8 mouse cellular contexts compared by ENCODE assay signal in the genomic region with DNA sequence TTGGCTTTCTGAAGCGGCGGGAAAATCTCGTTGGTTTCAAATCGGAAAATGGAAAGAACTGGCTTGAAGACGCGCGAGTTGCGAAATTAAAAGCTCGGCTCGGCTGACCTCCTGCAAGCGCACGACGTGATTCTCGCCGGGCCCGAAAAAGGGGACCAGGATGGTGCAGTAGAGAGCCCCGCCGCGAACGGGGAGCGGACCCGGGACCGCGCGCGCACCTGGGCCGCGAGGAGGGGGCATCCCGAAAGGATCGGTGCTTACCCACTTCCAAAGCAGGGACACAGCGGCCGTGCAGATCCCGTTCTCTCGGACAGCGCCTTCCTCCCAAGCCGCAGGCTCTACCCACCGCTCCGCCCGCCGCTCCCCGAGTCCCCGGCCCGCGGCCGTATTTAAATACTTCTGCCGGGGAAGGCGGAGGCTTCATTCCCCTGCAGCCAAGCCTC. TPM values are rescaled to one million over a fixed set of nuclear protein-coding genes. Genes with fewer than 3 reads are reported as not detected.
DNase-seq lines count a peak whose midpoint lies in the region; ATAC-seq lines count a peak whose summit lies in the region.

No protein-coding gene starts in this region.

- peak overlapping the region; percentile 68 for H3K4me2 ChIP-seq in embryonic facial prominence, embryonic 14.5 days (ENCODE audit: low read depth, low read length)
- H3K4me2 ChIP-seq in limb, embryonic 15.5 days, result peak overlapping the region; percentile 75
- peak overlapping the region; percentile 60 for H3K4me2 ChIP-seq in stomach, embryonic 16.5 days (ENCODE audit: low read depth, low read length)

- peaks cover 9% of the 10 kb centered on the region for H3K36me3 ChIP-seq in heart, embryonic 10.5 days
- peaks cover 5% of the 10 kb centered on the region; the same call in 1 of the 2 replicates for H3K36me3 ChIP-seq in embryonic facial prominence, embryonic 14.5 days (ENCODE audit: control insufficient read depth, insufficient read depth, low read length)
- no peaks in the 10 kb centered on the region for H3K36me3 ChIP-seq in limb, embryonic 15.5 days
- H3K36me3 ChIP-seq in stomach, embryonic 16.5 days (ENCODE audit: control insufficient read depth, insufficient read depth, low read length), result no peaks in the 10 kb centered on the region

- H3K27me3 ChIP-seq in heart, embryonic 10.5 days (ENCODE audit: insufficient read depth, poor library complexity, severe bottlenecking), result no peaks in the 10 kb centered on the region
- no peaks in the 10 kb centered on the region for H3K27me3 ChIP-seq in embryonic facial prominence, embryonic 14.5 days (replicated peaks; ENCODE audit: control insufficient read depth, insufficient read depth, low read length)
- no peaks in the 10 kb centered on the region for H3K27me3 ChIP-seq in limb, embryonic 15.5 days
- no peaks in the 10 kb centered on the region for H3K27me3 ChIP-seq in stomach, embryonic 16.5 days (ENCODE audit: control insufficient read depth, insufficient read depth, low read length)

- H3K4me1 ChIP-seq in heart, embryonic 10.5 days, result peaks cover 33% of the 10 kb centered on the region
- peaks cover 9% of the 10 kb centered on the region; the same call in 1 of the 2 replicates for H3K4me1 ChIP-seq in embryonic facial prominence, embryonic 14.5 days (ENCODE audit: control insufficient read depth, insufficient read depth, low read length)
- peaks cover 18% of the 10 kb centered on the region; the same call in 1 of the 2 replicates for H3K4me1 ChIP-seq in limb, embryonic 15.5 days
- peaks cover 10% of the 10 kb centered on the region for H3K4me1 ChIP-seq in stomach, embryonic 16.5 days (ENCODE audit: control insufficient read depth, insufficient read depth, low read length)

- DNase-seq in heart, embryonic 10.5 days (ENCODE audit: low spot score), result no peak
- no peak for DNase-seq in heart, postnatal 4 days
- peak; percentile 78 for DNase-seq in 416B (ENCODE audit: low read depth)
- peak; percentile 45 for DNase-seq in embryonic facial prominence, embryonic 14.5 days (ENCODE audit: low spot score)
- DNase-seq in layer of hippocampus, adult 18-20 months (ENCODE audit: low spot score in 2 of 2), result no peak
- no peak for DNase-seq in cerebellum, adult 9-11 months

- no peak for ATAC-seq in embryonic facial prominence, embryonic 14.5 days (ENCODE audit: low read depth)
- ATAC-seq in limb, embryonic 15.5 days (ENCODE audit: insufficient number of reproducible peaks, low FRiP score, low TSS enrichment, low read depth), result no peak
- ATAC-seq in stomach, embryonic 16.5 days (ENCODE audit: insufficient read depth, low FRiP score), result no peak

- H3K4me3 ChIP-seq in heart, embryonic 10.5 days, result peak overlapping the region; percentile 81
- H3K4me3 ChIP-seq in embryonic facial prominence, embryonic 14.5 days (ENCODE audit: low read depth, low read length), result peak overlapping the region; percentile 78
- peak overlapping the region; percentile 81 for H3K4me3 ChIP-seq in limb, embryonic 15.5 days
- peak overlapping the region; percentile 81 for H3K4me3 ChIP-seq in stomach, embryonic 16.5 days (replicated peaks; ENCODE audit: low read length)

- H3K9me3 ChIP-seq in heart, embryonic 10.5 days, result no peaks in the 10 kb centered on the region
- H3K9me3 ChIP-seq in embryonic facial prominence, embryonic 14.5 days (ENCODE audit: control insufficient read depth, low read length), result no peaks in the 10 kb centered on the region
- H3K9me3 ChIP-seq in limb, embryonic 15.5 days, result no peaks in the 10 kb centered on the region
- no peaks in the 10 kb centered on the region for H3K9me3 ChIP-seq in stomach, embryonic 16.5 days (replicated peaks; ENCODE audit: control insufficient read depth, low read length)

- WGBS in heart, embryonic 10.5 days, result under 1% methylated on average over 47 of the region's 47 CpGs
- under 1% methylated on average over 19 of the region's 47 CpGs for WGBS in embryonic facial prominence, embryonic 14.5 days
- WGBS in limb, embryonic 15.5 days, result 1% methylated on average over 46 of the region's 47 CpGs
- under 1% methylated on average over 47 of the region's 47 CpGs for WGBS in stomach, embryonic 16.5 days

- H3K27ac ChIP-seq in heart, embryonic 10.5 days, result peak overlapping the region; percentile 92
- peak overlapping the region; percentile 92 for H3K27ac ChIP-seq in embryonic facial prominence, embryonic 14.5 days (replicated peaks; ENCODE audit: low read depth, low read length)
- H3K27ac ChIP-seq in limb, embryonic 15.5 days, result peak overlapping the region; percentile 98
- H3K27ac ChIP-seq in stomach, embryonic 16.5 days (ENCODE audit: low read length), result peak overlapping the region; percentile 85

- H3K9ac ChIP-seq in embryonic facial prominence, embryonic 14.5 days (ENCODE audit: low read depth, low read length), result peak overlapping the region; percentile 86
- H3K9ac ChIP-seq in limb, embryonic 15.5 days, result peak overlapping the region; percentile 78
- peak overlapping the region; percentile 82 for H3K9ac ChIP-seq in stomach, embryonic 16.5 days (ENCODE audit: low read length)

RNA-seq across cellular contexts. Expression of gene Ugdh, which starts 0.4 kb away (rescaled TPM):
- polyA plus RNA-seq in heart, embryonic 10.5 days (2016; fragmentation: Nextera tagmentation; extraction: Ambion mirVana), result 99.8 and 135 TPM in 2 replicates
- 10 to 100 TPM; 41.4 to 45.2 TPM for total RNA-seq in heart, postnatal 4 days (2021)
- 119 and 125 TPM in 2 replicates for polyA plus RNA-seq in embryonic facial prominence, embryonic 14.5 days (2014; fragmentation: Nextera tagmentation; extraction: Ambion mirVana)
- polyA plus RNA-seq in limb, embryonic 15.5 days (2015; fragmentation: Nextera tagmentation; extraction: Ambion mirVana), result 125 and 126 TPM in 2 replicates
- 184 and 191 TPM in 2 replicates for polyA plus RNA-seq in stomach, embryonic 16.5 days (2015; fragmentation: Nextera tagmentation; extraction: Ambion mirVana)
- 10 to 100 TPM; 30.1 to 33.5 TPM for total RNA-seq in layer of hippocampus, adult 18-20 months (2021)

RNA-seq across cellular contexts. Expression of gene Lias, which starts 44.1 kb away (rescaled TPM):
- polyA plus RNA-seq in heart, embryonic 10.5 days (2016; fragmentation: Nextera tagmentation; extraction: Ambion mirVana), result 64.5 and 67.8 TPM in 2 replicates
- total RNA-seq in heart, postnatal 4 days (2021), result 10 to 100 TPM; 71.5 to 76.2 TPM
- 60.8 and 61.2 TPM in 2 replicates for polyA plus RNA-seq in embryonic facial prominence, embryonic 14.5 days (2014; fragmentation: Nextera tagmentation; extraction: Ambion mirVana)
- 58.9 and 63.0 TPM in 2 replicates for polyA plus RNA-seq in limb, embryonic 15.5 days (2015; fragmentation: Nextera tagmentation; extraction: Ambion mirVana)
- 52.9 and 57.5 TPM in 2 replicates for polyA plus RNA-seq in stomach, embryonic 16.5 days (2015; fragmentation: Nextera tagmentation; extraction: Ambion mirVana)
- 10 to 100 TPM; 26.7 to 27.5 TPM for total RNA-seq in layer of hippocampus, adult 18-20 months (2021)

RNA-seq across cellular contexts. Expression of gene Rpl9, which starts 44.1 kb away (rescaled TPM):
- polyA plus RNA-seq in heart, embryonic 10.5 days (2016; fragmentation: Nextera tagmentation; extraction: Ambion mirVana), result 726 and 840 TPM in 2 replicates
- total RNA-seq in heart, postnatal 4 days (2021), result 1,000 to 10,000 TPM; 1,343 to 1,505 TPM
- 1,224 and 1,226 TPM in 2 replicates for polyA plus RNA-seq in embryonic facial prominence, embryonic 14.5 days (2014; fragmentation: Nextera tagmentation; extraction: Ambion mirVana)
- polyA plus RNA-seq in limb, embryonic 15.5 days (2015; fragmentation: Nextera tagmentation; extraction: Ambion mirVana), result 984 and 1,081 TPM in 2 replicates
- polyA plus RNA-seq in stomach, embryonic 16.5 days (2015; fragmentation: Nextera tagmentation; extraction: Ambion mirVana), result 850 and 976 TPM in 2 replicates
- 100 to 1,000 TPM; 742 to 758 TPM for total RNA-seq in layer of hippocampus, adult 18-20 months (2021)

RNA-seq across cellular contexts. Expression of gene Gm43552, which starts 57.2 kb away (rescaled TPM):
- polyA plus RNA-seq in heart, embryonic 10.5 days (2016; fragmentation: Nextera tagmentation; extraction: Ambion mirVana), result not detected in 2 replicates
- 1 to 10 TPM in 1 of 2 experiments, not detected in 1; 3.5 TPM for total RNA-seq in heart, postnatal 4 days (2021)
- polyA plus RNA-seq in embryonic facial prominence, embryonic 14.5 days (2014; fragmentation: Nextera tagmentation; extraction: Ambion mirVana), result not detected in 2 replicates
- polyA plus RNA-seq in limb, embryonic 15.5 days (2015; fragmentation: Nextera tagmentation; extraction: Ambion mirVana), result not detected in 2 replicates
- polyA plus RNA-seq in stomach, embryonic 16.5 days (2015; fragmentation: Nextera tagmentation; extraction: Ambion mirVana), result not detected in 2 replicates
- not detected for total RNA-seq in layer of hippocampus, adult 18-20 months (2021)

Comparison
In these comparisons a context has a peak if more than half of its experiments do, and no peak if none do; other contexts are left out.
1. DNase-seq: peak in 416B (single experiment) and embryonic facial prominence, embryonic 14.5 days (single experiment); none in heart, embryonic 10.5 days (single experiment), heart, postnatal 4 days (single experiment), layer of hippocampus, adult 18-20 months (0 of 2) and cerebellum, adult 9-11 months (single experiment).
2. Peak in every context shown above with its lines, with median percentiles within 50 percentile points of each other: H3K27ac ChIP-seq, H3K4me3 ChIP-seq, H3K4me2 ChIP-seq and H3K9ac ChIP-seq.